Mouse (Mus musculus) heart, adult 2 months (tissue): ENCODE results near the gene Fgf7. TPM values are rescaled to one million over a fixed set of nuclear protein-coding genes. Genes with fewer than 3 reads are reported as not detected.

ENCODE experiments used
- DNase-seq, 2 experiments: peaks; one replicate each; pipeline ENCODE4 v3.0.0; 2021
- H3K27ac ChIP-seq: fragments of 200-600 bp; 2 replicates; pipeline ENCODE4 v1.8.1; 2022
- H3K27me3 ChIP-seq: fragments of 200-500 bp; 2 replicates; pipeline ENCODE4 v1.6.1; 2012; ENCODE audit warnings: mild to moderate bottlenecking, low read length, inconsistent platforms, mixed read lengths; ENCODE audit not compliant: control insufficient read depth, insufficient read depth
- H3K36me3 ChIP-seq: fragments of 200-500 bp; 2 replicates; pipeline ENCODE4 v1.6.1; 2012; ENCODE audit warnings: low read length, inconsistent platforms; ENCODE audit not compliant: control insufficient read depth, insufficient read depth
- H3K4me1 ChIP-seq: fragments of 200-500 bp; 2 replicates; pipeline ENCODE4 v1.6.1; 2011; ENCODE audit warnings: low read length; ENCODE audit not compliant: control insufficient read depth, insufficient read depth
- H3K4me3 ChIP-seq: fragments of 200-600 bp; 2 replicates; pipeline ENCODE4 v1.8.1; 2022
- H3K79me2 ChIP-seq: fragments of 200-500 bp; replicated peaks from 2 replicates; pipeline ENCODE4 v1.6.1; 2012; ENCODE audit warnings: mild to moderate bottlenecking, inconsistent platforms, low read length, moderate library complexity, mixed read lengths; ENCODE audit not compliant: control insufficient read depth, insufficient read depth
- H3K9ac ChIP-seq: fragments of 200-500 bp; 2 replicates; pipeline ENCODE4 v1.6.1; 2012; ENCODE audit warnings: low read depth, mild to moderate bottlenecking, control low read depth, inconsistent platforms, low read length, mixed read lengths
- CTCF ChIP-seq: fragments of 200-600 bp; IDR thresholded peaks from 2 replicates; pipeline ENCODE4 v1.8.1; 2022; ENCODE audit warnings: antibody characterized with exemption, mild to moderate bottlenecking, moderate library complexity
- EP300 ChIP-seq: fragments of 200-500 bp; IDR thresholded peaks from 2 replicates; pipeline ENCODE4 v1.6.1; 2011; ENCODE audit warnings: low read depth, low read length, control low read depth; ENCODE audit not compliant: insufficient read depth
- POLR2A ChIP-seq: fragments of 200-500 bp; IDR thresholded peaks from 2 replicates; pipeline ENCODE4 v1.6.1; 2011; ENCODE audit warnings: mild to moderate bottlenecking, low read depth, low read length, control low read depth; ENCODE audit not compliant: insufficient read depth
- WGBS: fragments of 180-500 bp; shearing (Covaris S2); methylation state at CpG from one replicate; pipeline ENCODE4 v1.1.7; 2018; 5-methylcytosine and 5-hydroxymethylcytosine counted together
- intact Hi-C: fragments of 180-260 bp; cut with DNase I; formaldehyde crosslinking; loops from one replicate; pipeline ENCODE4 v1.15.1; 2025
- polyA plus RNA-seq: library from polyadenylated mRNA; depleted of rRNA; stranded (reverse); fragments of >200 nt; gene quantifications from 2 replicates; pipeline ENCODE4 v1.2.3, GENCODE M21; 2012
- total RNA-seq, 2 experiments: library from RNA; stranded (reverse); gene quantifications; 2 replicates each; pipeline ENCODE4 v1.2.3; 2021

The Fgf7 gene
- total and polyA plus RNA-seq, 3 experiments = 0.55 to 2.3 (median 1.8) TPM

GRCm38 (mm10) chr2:126052749-126053557 lies 18.5 kb downstream of the Fgf7 start:
- TF ChIP-seq CTCF (no peak), POLR2A (no peak)
- intact Hi-C loops = no loop called here
- H3K9ac ChIP-seq = no peak overlapping the region
- DNase-seq = no peak
- no peak overlapping the region for H3K4me3 ChIP-seq
- no peaks in the 10 kb centered on the region for H3K79me2 ChIP-seq
- no peaks in the 10 kb centered on the region for H3K36me3 ChIP-seq
- H3K4me1 ChIP-seq = no peaks in the 10 kb centered on the region
- H3K27me3 ChIP-seq = no peaks in the 10 kb centered on the region
- H3K27ac ChIP-seq = no peak overlapping the region
- WGBS = 69% methylated on average over 6 of the region's 6 CpGs

GRCm38 (mm10) chr2:126053657-126054056 lies 19.2 kb downstream of the Fgf7 start:
- Histone ChIP-seq H3K79me2 (no peaks in the 10 kb centered on the region), H3K4me1 (no peaks in the 10 kb centered on the region), H3K36me3 (no peaks in the 10 kb centered on the region), H3K27me3 (no peaks in the 10 kb centered on the region), H3K4me3 (no peak overlapping the region), H3K9ac (no peak overlapping the region), H3K27ac (no peak overlapping the region)
- TF ChIP-seq POLR2A (no peak), CTCF (no peak), EP300 (no peak)
- DNase-seq = no peak
- intact Hi-C loops = no loop called here
- WGBS = 50% methylated on average over 5 of the region's 5 CpGs

GRCm38 (mm10) chr2:126060595-126060994 lies 26.1 kb downstream of the Fgf7 start:
- no peak overlapping the region for H3K9ac ChIP-seq
- H3K4me1 ChIP-seq = peaks cover 8% of the 10 kb centered on the region
- DNase-seq = no peak
- no peaks in the 10 kb centered on the region for H3K27me3 ChIP-seq
- no peak overlapping the region for H3K4me3 ChIP-seq
- TF ChIP-seq EP300 (no peak), POLR2A (no peak), CTCF (no peak)
- H3K36me3 ChIP-seq = peaks cover 2% of the 10 kb centered on the region; the same call in 1 of the 2 replicates
- WGBS = 43% methylated on average over 4 of the region's 4 CpGs
- intact Hi-C loops = no loop called here
- H3K27ac ChIP-seq = no peak overlapping the region
- H3K79me2 ChIP-seq = no peaks in the 10 kb centered on the region

- peaks cover 8% of the 10 kb centered on the region for H3K4me1 ChIP-seq
- H3K27me3 ChIP-seq = no peaks in the 10 kb centered on the region
- WGBS = 70% methylated on average over 17 of the region's 17 CpGs
- no peak overlapping the region for H3K9ac ChIP-seq
- H3K36me3 ChIP-seq = peaks cover 2% of the 10 kb centered on the region; the same call in 1 of the 2 replicates
- intact Hi-C loops = no loop called here
- H3K4me3 ChIP-seq = no peak overlapping the region
- TF ChIP-seq CTCF (no peak), EP300 (no peak)
- no peaks in the 10 kb centered on the region for H3K79me2 ChIP-seq
- peak; percentile 32 to 42 for DNase-seq
- no peak overlapping the region; the same call in 1 of the 2 replicates for H3K27ac ChIP-seq
These were observed 26.7 kb downstream of the Fgf7 start for GRCm38 (mm10) chr2:126061037-126061773.

- H3K4me1 ChIP-seq = peaks cover 8% of the 10 kb centered on the region
- intact Hi-C loops = no loop called here
- no peaks in the 10 kb centered on the region for H3K27me3 ChIP-seq
- peaks cover 2% of the 10 kb centered on the region; the same call in 1 of the 2 replicates for H3K36me3 ChIP-seq
- no peak overlapping the region for H3K27ac ChIP-seq
- WGBS = 74% methylated on average over 7 of the region's 7 CpGs
- no peak for DNase-seq
- no peak for TF ChIP-seq EP300
- TF ChIP-seq POLR2A = no peak
- TF ChIP-seq CTCF = no peak
- no peak overlapping the region for H3K9ac ChIP-seq
- no peak overlapping the region for H3K4me3 ChIP-seq
- H3K79me2 ChIP-seq = no peaks in the 10 kb centered on the region
These were observed 28.4 kb downstream of the Fgf7 start for GRCm38 (mm10) chr2:126062876-126063275.

- no peak for DNase-seq
- peaks cover 2% of the 10 kb centered on the region; the same call in 1 of the 2 replicates for H3K36me3 ChIP-seq
- H3K79me2 ChIP-seq = no peaks in the 10 kb centered on the region
- peak overlapping the region; percentile 24; the same call in 1 of the 2 replicates for H3K27ac ChIP-seq
- intact Hi-C loops = no loop called here
- H3K27me3 ChIP-seq = no peaks in the 10 kb centered on the region
- H3K4me3 ChIP-seq = no peak overlapping the region
- TF ChIP-seq EP300 = no peak
- no peak for TF ChIP-seq POLR2A
- TF ChIP-seq CTCF = no peak
- H3K4me1 ChIP-seq = peaks cover 8% of the 10 kb centered on the region
- WGBS = 9% methylated on average over 2 of the region's 2 CpGs
- no peak overlapping the region for H3K9ac ChIP-seq
These were observed 30.4 kb downstream of the Fgf7 start for GRCm38 (mm10) chr2:126064814-126065213.
